Mouse (Mus musculus) neutrophil, adult 83 days (primary cell): ENCODE measurements around the gene Rftn1. TPM values are rescaled to one million over a fixed set of nuclear protein-coding genes. Genes with fewer than 3 reads are reported as not detected.

Experiments used
- total RNA-seq, 2 experiments: library from RNA; stranded (reverse); gene quantifications; one replicate each; pipeline ENCODE4 v1.2.4; 2023

Rftn1 gene
- 10 to 100 TPM; 17.2 to 22.3 TPM for total RNA-seq

GRCm38 (mm10) chr17:50190131-50191015, at the start of gene Rftn1:
Rftn1 (minus strand) TSS chr17:50190674.

Other genes with a start within 250 kb of the Rftn1 start
- not detected for gene Dazl, start 103.0 kb upstream of the Rftn1 start, total RNA-seq